Mouse (Mus musculus): ENCODE results near the gene Epha10. TPM values are rescaled to one million over a fixed set of nuclear protein-coding genes. Genes with fewer than 3 reads are reported as not detected.
"Not testable (repeated sequence)": the region's sequence is repeated elsewhere in the genome, so short reads cannot be mapped to it uniquely, and the experiment has no call there.

Gene Epha10
- polyA plus RNA-seq, 1 experiment from 2014 or later: 5.3 TPM

GRCm38 (mm10) chr4:124899906-124900305 is 19.2 kb downstream of the Epha10 start:
- H3K4me1 ChIP-seq (replicated peaks): peaks cover 14% of the 10 kb centered on the region; the same call in 1 of the 2 replicates
- no peak for ATAC-seq (ENCODE audit: low read depth)
- no peaks in the 10 kb centered on the region for H3K36me3 ChIP-seq
- WGBS: 64% methylated on average over 5 of the region's 5 CpGs
- H3K27me3 ChIP-seq: peaks cover 20% of the 10 kb centered on the region
- H3K27ac ChIP-seq (replicated peaks): no peak overlapping the region
- no peak overlapping the region for H3K9ac ChIP-seq
- H3K4me3 ChIP-seq: no peak overlapping the region
- no peak overlapping the region for H3K4me2 ChIP-seq
- no peaks in the 10 kb centered on the region for H3K9me3 ChIP-seq

GRCm38 (mm10) chr4:124905417-124905816 is 24.7 kb downstream of the Epha10 start:
- H3K4me1 ChIP-seq (replicated peaks): peaks cover 21% of the 10 kb centered on the region
- H3K4me2 ChIP-seq: no peak overlapping the region
- 74% methylated on average over 4 of the region's 4 CpGs for WGBS
- ATAC-seq (ENCODE audit: low read depth): no peak
- H3K27ac ChIP-seq (replicated peaks): peak overlapping the region; percentile 78; the same call in 1 of the 2 replicates
- H3K27me3 ChIP-seq: no peaks in the 10 kb centered on the region
- H3K9ac ChIP-seq: no peak overlapping the region
- H3K4me3 ChIP-seq: no peak overlapping the region
- no peaks in the 10 kb centered on the region for H3K36me3 ChIP-seq
- no peaks in the 10 kb centered on the region for H3K9me3 ChIP-seq

GRCm38 (mm10) chr4:124905971-124906822 is 25.5 kb downstream of the Epha10 start:
- peak; percentile 81 for ATAC-seq (ENCODE audit: low read depth)
- 12% methylated on average over 21 of the region's 21 CpGs for WGBS
- Histone ChIP-seq H3K4me3 (peak overlapping the region; percentile 15; the same call in 1 of the 2 replicates), H3K4me2 (peak overlapping the region; percentile 46), H3K36me3 (no peaks in the 10 kb centered on the region), H3K9ac (peak overlapping the region; percentile 58), H3K27me3 (no peaks in the 10 kb centered on the region), H3K27ac (replicated peaks) (peak overlapping the region; percentile 78), H3K9me3 (no peaks in the 10 kb centered on the region), H3K4me1 (replicated peaks) (peaks cover 21% of the 10 kb centered on the region)

- WGBS: 91% methylated on average over 5 of the region's 5 CpGs
- peaks cover 36% of the 10 kb centered on the region for H3K36me3 ChIP-seq
- H3K27me3 ChIP-seq: no peaks in the 10 kb centered on the region
- H3K9me3 ChIP-seq: no peaks in the 10 kb centered on the region
- no peak overlapping the region for H3K9ac ChIP-seq
- no peak overlapping the region for H3K4me3 ChIP-seq
- no peaks in the 10 kb centered on the region for H3K4me1 ChIP-seq (replicated peaks)
- H3K4me2 ChIP-seq: no peak overlapping the region
- H3K27ac ChIP-seq (replicated peaks): no peak overlapping the region
- ATAC-seq (ENCODE audit: low read depth): no peak
Measured at GRCm38 (mm10) chr4:124928102-124928501, 47.4 kb downstream of the Epha10 start.

- Histone ChIP-seq H3K4me2 (peak within 1 kb of the TSS; percentile 91), H3K27me3 (no peaks in the 10 kb centered on the region), H3K36me3 (peaks cover 28% of the 10 kb centered on the region), H3K9me3 (no peaks in the 10 kb centered on the region), H3K9ac (peak within 1 kb of the TSS; percentile 82), H3K4me3 (peak within 1 kb of the TSS; percentile 70), H3K27ac (replicated peaks) (no peak within 1 kb of the TSS), H3K4me1 (replicated peaks) (peaks cover 24% of the 10 kb centered on the region)
- under 1% methylated on average over 52 of the region's 52 CpGs for WGBS
- peak; percentile 99 for ATAC-seq (ENCODE audit: low read depth)
Measured at GRCm38 (mm10) chr4:124936613-124937471, 56.1 kb downstream of the Epha10 start, which contains the start of gene 9930104L06Rik. Gene 9930104L06Rik, plus strand, starts transcription at chr4:124937048.

- not testable (repeated sequence) for H3K9ac ChIP-seq; H3K27me3 ChIP-seq; H3K4me2 ChIP-seq; ATAC-seq (ENCODE audit: low read depth); H3K27ac ChIP-seq (replicated peaks); H3K9me3 ChIP-seq
- 96% methylated on average over 4 of the region's 4 CpGs for WGBS
- Histone ChIP-seq H3K4me1 (replicated peaks) (peaks cover 24% of the 10 kb centered on the region), H3K36me3 (peaks cover 36% of the 10 kb centered on the region), H3K4me3 (0 out of 2 replicates have a peak within 1 kb of the TSS, but pooled peaks have one; percentile 70)
Measured at GRCm38 (mm10) chr4:124939211-124939610, 58.5 kb downstream of the Epha10 start, which contains the start of gene Cdca8. Gene Cdca8, minus strand, starts transcription at chr4:124939311.

GRCm38 (mm10) chr4:124943022-124943421 is 62.3 kb downstream of the Epha10 start:
- ATAC-seq (ENCODE audit: low read depth): peak; percentile 70
- WGBS: 10% methylated on average over 4 of the region's 4 CpGs

GRCm38 (mm10) chr4:124943781-124944180 is 63.1 kb downstream of the Epha10 start:
- ATAC-seq (ENCODE audit: low read depth): no peak
- no peak overlapping the region for H3K4me2 ChIP-seq
- H3K27me3 ChIP-seq: no peaks in the 10 kb centered on the region
- no peaks in the 10 kb centered on the region for H3K4me1 ChIP-seq (replicated peaks)
- 90% methylated on average over 5 of the region's 5 CpGs for WGBS
- no peaks in the 10 kb centered on the region for H3K9me3 ChIP-seq
- no peak overlapping the region for H3K27ac ChIP-seq (replicated peaks)
- no peak overlapping the region for H3K9ac ChIP-seq
- no peak overlapping the region for H3K4me3 ChIP-seq
- H3K36me3 ChIP-seq: peaks cover 32% of the 10 kb centered on the region

More at GRCm38 (mm10) chr4:124943022-124943421, 62.3 kb downstream of the Epha10 start:
- no peak overlapping the region for H3K4me2 ChIP-seq
- peaks cover 36% of the 10 kb centered on the region for H3K36me3 ChIP-seq
- H3K4me1 ChIP-seq (replicated peaks): peaks cover 5% of the 10 kb centered on the region
- H3K27ac ChIP-seq (replicated peaks): no peak overlapping the region
- no peaks in the 10 kb centered on the region for H3K9me3 ChIP-seq
- H3K27me3 ChIP-seq: no peaks in the 10 kb centered on the region
- H3K9ac ChIP-seq: no peak overlapping the region
- no peak overlapping the region for H3K4me3 ChIP-seq

- no peaks in the 10 kb centered on the region for H3K4me1 ChIP-seq (replicated peaks)
- no peaks in the 10 kb centered on the region for H3K27me3 ChIP-seq
- H3K27ac ChIP-seq (replicated peaks): no peak overlapping the region
- H3K4me2 ChIP-seq: no peak overlapping the region
- 62% methylated on average over 2 of the region's 2 CpGs for WGBS
- ATAC-seq (ENCODE audit: low read depth): no peak
- no peak overlapping the region for H3K4me3 ChIP-seq
- peaks cover 24% of the 10 kb centered on the region for H3K36me3 ChIP-seq
- no peak overlapping the region for H3K9ac ChIP-seq
- H3K9me3 ChIP-seq: no peaks in the 10 kb centered on the region
Measured at GRCm38 (mm10) chr4:124944961-124945360, 64.3 kb downstream of the Epha10 start.

GRCm38 (mm10) chr4:124949488-124949887 is 68.8 kb downstream of the Epha10 start:
- H3K4me2 ChIP-seq: no peak overlapping the region
- no peak overlapping the region for H3K9ac ChIP-seq
- H3K4me3 ChIP-seq: no peak overlapping the region
- WGBS: 81% methylated on average over 3 of the region's 3 CpGs
- H3K27ac ChIP-seq (replicated peaks): no peak overlapping the region
- ATAC-seq (ENCODE audit: low read depth): no peak
- H3K36me3 ChIP-seq: no peaks in the 10 kb centered on the region
- H3K4me1 ChIP-seq (replicated peaks): 0 out of 2 replicates have a peak, but pooled peaks cover 8% of the 10 kb centered on the region
- H3K27me3 ChIP-seq: no peaks in the 10 kb centered on the region
- H3K9me3 ChIP-seq: no peaks in the 10 kb centered on the region

GRCm38 (mm10) chr4:124950181-124951035 is 69.7 kb downstream of the Epha10 start:
- ATAC-seq (ENCODE audit: low read depth): no peak
- no peaks in the 10 kb centered on the region for H3K27me3 ChIP-seq
- H3K9ac ChIP-seq: no peak overlapping the region; the same call in 1 of the 2 replicates
- H3K4me1 ChIP-seq (replicated peaks): 0 out of 2 replicates have a peak, but pooled peaks cover 8% of the 10 kb centered on the region
- H3K36me3 ChIP-seq: no peaks in the 10 kb centered on the region
- no peak overlapping the region for H3K4me2 ChIP-seq
- H3K27ac ChIP-seq (replicated peaks): no peak overlapping the region
- WGBS: 57% methylated on average over 21 of the region's 21 CpGs
- H3K4me3 ChIP-seq: no peak overlapping the region
- H3K9me3 ChIP-seq: no peaks in the 10 kb centered on the region
